Mouse (Mus musculus): ENCODE measurements at regions not wholly inside any gene's neighbourhood (a gene's known extent, or its start where the extent isn't known, plus 50 kb on each side); places are given as distances from the start of the nearest gene placed in this dataset.

DNA sequence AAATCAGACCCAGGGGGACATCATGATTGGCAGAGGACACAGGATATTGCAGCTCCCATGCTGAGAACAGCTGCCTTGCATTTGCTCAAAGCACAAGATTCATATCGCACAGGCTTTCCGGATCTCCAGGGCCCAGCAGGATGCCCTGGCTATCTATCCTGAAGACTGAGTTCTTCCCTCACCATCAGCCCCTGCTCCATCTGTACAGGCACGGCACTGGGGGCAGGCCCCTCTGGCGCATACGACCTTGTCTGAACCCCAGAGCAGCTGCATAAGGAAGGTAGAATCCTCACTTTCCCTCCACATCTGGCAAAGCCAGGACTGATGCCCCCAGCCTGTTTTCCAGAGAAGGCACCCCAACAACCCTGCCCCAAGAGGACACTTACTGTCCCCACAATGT is 266.8 kb downstream of the Tns1 start:
- DNase-seq = no peak

GRCm38 (mm10) chr1:73856811-73857210 is 267.4 kb downstream of the Tns1 start:
- DNase-seq = no peak

GRCm38 (mm10) chr1:73855306-73855705 is 268.9 kb downstream of the Tns1 start:
- DNase-seq = no peak

- no peak for DNase-seq
Observed at GRCm38 (mm10) chr1:73853851-73854250, 270.4 kb downstream of the Tns1 start.

- no peak for DNase-seq
Observed at GRCm38 (mm10) chr1:73850173-73851014, 273.9 kb downstream of the Tns1 start.

DNA sequence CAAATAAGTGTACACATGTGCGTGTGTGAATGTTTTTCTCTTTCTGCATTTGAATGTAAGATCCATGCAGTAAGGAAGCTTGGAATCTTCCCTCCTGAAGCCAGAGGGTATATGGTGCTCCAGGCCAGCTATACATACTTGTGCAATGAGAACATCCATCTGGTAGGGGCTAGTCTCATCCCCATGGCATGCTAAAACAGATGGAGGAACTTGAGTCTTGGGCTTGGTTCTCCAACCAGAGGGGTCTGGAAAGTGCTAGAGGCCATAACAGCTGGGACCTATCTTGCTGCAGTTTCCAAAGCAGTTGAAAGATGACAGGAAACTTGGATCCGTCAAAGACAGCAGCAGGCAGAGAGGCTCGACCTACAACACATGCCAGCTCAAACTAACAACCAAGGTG is 275.9 kb downstream of the Tns1 start:
- DNase-seq = no peak

- DNase-seq = no peak
Observed at GRCm38 (mm10) chr1:73847126-73847525, 277.1 kb downstream of the Tns1 start.

- DNase-seq = no peak
Observed at GRCm38 (mm10) chr1:73845115-73845514, 279.1 kb downstream of the Tns1 start.

DNA sequence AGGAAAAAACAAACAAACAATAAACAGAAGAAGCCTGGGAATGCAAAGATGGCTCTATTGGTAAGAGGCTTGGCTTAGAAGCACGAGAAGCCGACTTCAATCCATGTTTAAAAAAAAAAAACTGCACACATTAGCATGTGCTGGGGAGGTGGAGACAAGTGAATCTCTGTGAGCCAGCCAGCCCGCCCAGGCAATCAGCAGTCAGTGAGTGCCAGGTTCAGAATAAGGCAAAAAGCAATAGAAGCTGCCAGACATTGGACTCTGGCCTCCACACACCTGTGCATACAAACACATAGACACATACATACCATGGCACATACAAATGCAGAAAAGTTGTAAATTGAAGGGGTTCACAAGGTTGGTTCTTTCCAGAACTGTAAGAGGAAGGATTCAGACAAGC is 279.7 kb downstream of the Tns1 start:
- DNase-seq = no peak

DNA sequence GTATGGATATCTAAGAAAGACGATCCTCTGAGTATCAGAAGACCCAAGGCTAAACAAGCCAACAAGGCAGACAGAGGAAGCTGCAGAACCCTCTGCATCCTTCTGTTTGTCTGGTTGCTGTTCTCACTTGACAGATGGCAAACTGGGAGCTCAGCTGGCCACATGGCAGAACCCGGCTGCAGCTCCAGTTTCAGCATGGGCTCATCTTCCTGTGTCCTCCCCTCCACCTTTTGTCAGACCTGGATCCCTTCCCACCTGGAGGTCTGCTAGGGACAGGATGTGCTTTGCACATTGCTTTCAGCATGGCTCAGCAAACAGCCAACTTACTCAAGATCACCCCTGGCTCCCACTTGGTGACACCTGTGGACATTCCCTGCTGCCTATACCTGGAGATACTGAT is 284.9 kb downstream of the Tns1 start:
- DNase-seq = no peak

DNA sequence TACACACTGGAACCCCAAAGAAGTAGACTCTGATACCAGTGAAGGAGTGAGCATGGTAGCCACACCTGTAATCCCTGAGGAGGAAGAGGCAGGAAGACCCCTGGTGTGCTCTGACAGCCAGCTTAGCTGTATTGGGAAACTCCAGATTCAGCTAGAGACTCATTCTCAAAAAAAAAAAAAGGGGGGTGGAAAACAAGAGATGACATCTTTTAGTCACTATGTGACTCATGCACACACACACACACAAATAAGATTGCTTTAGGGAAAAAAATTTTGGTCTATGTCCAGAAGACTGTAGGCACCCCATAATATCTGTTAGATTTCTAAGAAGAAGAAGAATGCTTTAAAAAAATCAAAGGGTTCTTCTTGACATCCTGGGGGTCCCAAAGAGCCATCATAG is 287.6 kb downstream of the Tns1 start:
- no peak for DNase-seq

DNA sequence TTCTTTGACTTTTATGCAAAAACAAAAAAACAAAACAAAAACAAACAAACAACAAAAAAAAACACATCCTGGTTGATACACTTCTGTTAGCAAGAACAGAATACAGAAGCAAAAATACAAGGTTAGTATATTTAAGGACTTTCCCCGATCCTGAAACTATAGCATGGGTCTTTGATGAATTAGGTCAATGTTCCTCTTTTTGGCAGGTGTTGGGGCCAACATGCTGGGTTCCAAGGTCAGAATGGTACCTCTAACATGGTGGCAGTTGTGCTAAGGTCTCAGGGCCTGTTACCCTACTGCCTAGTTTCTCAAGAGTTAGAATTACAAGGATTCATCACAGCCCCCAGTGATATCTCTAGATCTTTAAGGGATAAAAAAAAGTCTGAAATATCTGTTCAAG is 289.7 kb downstream of the Tns1 start:
- no peak for DNase-seq

DNA sequence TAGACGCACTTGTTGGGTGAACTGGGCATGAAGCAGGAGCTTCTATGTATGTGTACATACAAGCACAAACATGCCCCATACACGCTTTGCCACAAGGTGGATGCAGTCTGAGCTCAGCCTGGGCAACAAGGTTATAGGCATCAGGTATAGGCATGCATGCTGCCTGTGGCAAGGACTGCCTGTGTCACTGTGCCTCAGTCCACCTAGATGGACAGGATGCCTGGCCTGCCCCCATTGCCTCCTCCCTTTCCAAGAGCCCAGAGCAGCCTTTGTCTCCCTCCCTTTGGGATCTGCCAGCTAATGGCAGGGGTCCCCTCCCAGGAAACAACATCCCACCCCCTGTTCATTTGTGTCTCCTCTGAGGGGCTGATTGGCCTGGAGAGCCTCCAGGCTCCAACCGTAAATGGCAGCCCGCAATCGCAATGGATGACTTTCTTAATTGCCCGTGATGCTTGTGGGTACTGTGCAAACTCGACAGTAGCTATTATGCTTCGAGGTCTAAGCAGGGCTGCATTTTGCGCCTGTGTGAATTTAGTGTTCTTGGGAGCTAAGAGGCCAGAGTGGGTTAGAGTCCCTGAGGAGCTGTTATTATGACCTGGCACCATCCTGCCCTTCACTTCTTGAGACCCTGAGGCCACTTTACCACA is 293.6 kb downstream of the Tns1 start:
- DNase-seq = no peak

DNA sequence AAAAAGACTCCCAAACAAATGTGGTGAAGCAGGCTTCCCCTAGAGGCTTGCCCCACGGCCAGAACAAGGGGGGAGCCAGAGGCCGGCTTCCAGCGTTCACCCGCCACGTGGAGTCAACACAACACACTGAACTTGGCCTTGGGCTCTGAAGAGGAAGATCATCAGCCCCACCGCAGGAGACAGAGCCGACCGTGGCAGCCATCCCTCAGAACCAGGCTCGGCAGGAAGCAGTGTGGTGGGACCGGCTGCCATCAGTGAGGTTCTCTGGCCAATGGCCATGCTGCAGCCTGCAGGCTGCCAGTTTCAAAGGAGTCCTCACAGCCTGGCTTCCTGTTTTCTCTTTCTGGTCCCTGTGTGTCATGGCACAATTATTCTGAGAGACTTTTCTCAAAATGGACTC is 295.3 kb downstream of the Tns1 start:
- peak; percentile 35 for DNase-seq

GRCm38 (mm10) chr1:73826243-73826930 is 297.9 kb downstream of the Tns1 start:
- peak; percentile 91 for DNase-seq

DNA sequence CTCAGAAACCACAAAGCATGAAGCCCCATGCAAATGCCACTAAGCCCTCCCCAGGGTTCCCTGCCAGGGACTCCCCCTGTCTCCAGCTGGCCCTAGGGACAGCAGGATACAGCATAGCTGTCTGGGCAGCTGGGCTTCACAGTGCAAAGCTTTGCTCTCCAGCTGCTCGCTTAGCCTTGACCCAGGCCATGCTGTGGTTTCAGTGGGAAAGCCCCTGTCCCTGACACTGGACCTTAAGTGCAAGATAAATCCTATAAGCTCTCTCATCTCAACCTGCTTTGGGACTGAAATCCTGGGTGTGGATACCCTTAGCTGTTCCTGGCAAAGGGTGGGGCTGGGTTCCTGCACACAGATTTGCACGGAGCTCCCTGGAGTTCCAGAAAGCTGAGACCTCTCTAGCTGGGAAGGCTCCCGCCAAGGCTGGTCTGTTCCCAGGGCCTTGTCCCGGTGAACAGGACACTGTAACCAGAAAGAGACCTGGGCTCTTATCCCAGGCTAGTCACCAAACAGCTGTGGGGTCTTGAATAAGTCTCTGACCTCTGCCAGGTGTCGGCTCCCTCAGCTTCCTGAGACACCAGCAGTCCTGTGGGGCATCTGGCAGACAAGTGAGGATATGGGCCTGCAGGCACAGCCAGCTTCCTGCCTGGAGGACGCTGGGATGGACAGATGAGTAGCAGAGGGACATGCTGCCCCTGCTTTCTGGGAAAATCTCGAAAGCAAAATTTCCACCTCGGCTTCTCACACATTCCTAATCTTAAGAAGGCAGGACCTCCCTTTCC is 299.7 kb downstream of the Tns1 start:
- DNase-seq = peak; percentile 34

GRCm38 (mm10) chr1:73823726-73824125 is 300.5 kb downstream of the Tns1 start:
- no peak for DNase-seq

GRCm38 (mm10) chr1:73822616-73823015 is 301.6 kb downstream of the Tns1 start:
- no peak for DNase-seq

DNA sequence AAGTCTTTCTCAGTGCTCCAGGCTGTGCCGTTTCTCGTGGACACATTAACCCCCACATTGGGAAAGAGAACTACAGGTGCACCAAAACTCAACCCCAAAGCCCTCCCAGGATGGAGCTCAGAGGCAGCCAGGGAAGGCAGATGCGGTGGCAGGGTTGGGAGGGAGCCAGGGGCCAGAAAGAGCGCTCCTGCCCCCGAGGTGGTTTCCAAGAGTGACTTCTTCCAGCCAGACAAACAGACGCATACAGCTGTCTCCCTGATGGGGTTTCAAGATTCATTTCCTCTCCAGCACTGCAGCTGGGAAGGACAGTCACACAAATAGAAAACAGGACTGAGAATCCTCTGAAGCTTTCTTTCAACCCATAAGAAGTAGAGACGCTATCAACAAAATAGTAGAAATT is 303.5 kb downstream of the Tns1 start:
- DNase-seq = peak; percentile 35

- no peak for DNase-seq
Observed at GRCm38 (mm10) chr1:73807206-73807605, 317.0 kb downstream of the Tns1 start.

DNA sequence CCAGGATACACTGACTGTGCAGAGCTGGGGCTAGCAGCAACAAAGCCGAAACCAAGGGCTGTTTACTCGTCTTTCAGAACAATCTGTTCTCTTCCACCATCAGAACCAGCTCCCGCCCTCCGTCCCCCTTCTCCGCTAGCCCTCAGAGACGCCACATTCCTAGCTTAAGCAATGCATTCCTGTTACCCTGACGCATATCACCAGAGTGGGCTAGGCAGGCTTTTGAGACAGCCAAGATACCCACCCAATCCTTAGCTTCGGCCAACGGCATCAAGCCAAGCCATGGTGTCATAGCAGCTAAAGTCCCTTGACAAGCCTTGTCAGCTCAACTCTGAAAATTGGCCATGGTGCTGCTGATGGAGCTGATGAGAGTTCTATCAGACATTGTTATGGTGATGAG is 319.1 kb downstream of the Tns1 start:
- DNase-seq = no peak

DNA sequence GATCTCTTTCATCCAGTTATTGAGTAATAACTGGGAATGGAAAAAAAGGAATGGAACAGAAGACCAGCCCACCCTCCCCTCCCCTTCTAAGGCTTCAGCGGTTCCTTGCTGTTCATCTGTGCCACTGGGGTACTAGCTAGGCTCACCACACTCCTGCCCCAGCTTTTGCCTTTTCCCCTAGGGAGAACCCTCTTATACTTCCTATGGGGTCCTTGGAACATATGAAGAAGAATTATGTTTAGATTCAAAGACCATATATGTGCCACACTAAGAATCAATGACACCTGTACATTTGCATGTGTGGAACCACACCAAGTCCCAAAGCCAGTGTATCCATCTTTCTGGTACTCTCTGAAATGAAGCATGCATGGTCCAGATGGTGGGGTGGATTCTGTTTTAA is 324.3 kb downstream of the Tns1 start:
- DNase-seq = no peak

GRCm38 (mm10) chr1:73799246-73799645 is 325.0 kb downstream of the Tns1 start:
- no peak for DNase-seq
